Mouse (Mus musculus) retina, postnatal 7 days (tissue): ENCODE measurements around the gene Slc39a8.

ENCODE experiments used
- DNase-seq: peaks from one replicate; pipeline ENCODE4 v3.0.0-alpha.2; 2012; ENCODE audit warnings: low read depth, low spot score

The Slc39a8 gene

GRCm38 (mm10) chr3:135915941-135916340 lies 90.9 kb downstream of the Slc39a8 start:
- DNase-seq: no peak

GRCm38 (mm10) chr3:135918566-135919180 lies 93.6 kb downstream of the Slc39a8 start:
- DNase-seq: no peak

GRCm38 (mm10) chr3:135919305-135919704 lies 94.2 kb downstream of the Slc39a8 start:
- DNase-seq: no peak

- no peak for DNase-seq
Measured at GRCm38 (mm10) chr3:135926729-135927128, 101.7 kb downstream of the Slc39a8 start.

- no peak for DNase-seq
Measured at GRCm38 (mm10) chr3:135928184-135928583, 103.1 kb downstream of the Slc39a8 start.

- no peak for DNase-seq
Measured at GRCm38 (mm10) chr3:135937455-135937854, 112.4 kb downstream of the Slc39a8 start.
